Mouse (Mus musculus): ENCODE results near the gene Wfdc8.

GRCm38 (mm10) chr2:164549963-164550894 lies 63.2 kb downstream of the Wfdc8 start:
- TF ChIP-seq EP300 (IDR thresholded peaks at IDR 0.05; ENCODE audit: insufficient read depth, low read depth, low read length) (no peak), POLR2A (IDR thresholded peaks at IDR 0.05; ENCODE audit: insufficient read depth, low read depth, low read length) (no peak), CTCF (IDR thresholded peaks at IDR 0.05) (no peak)

All from heart, adult 2 months (tissue).